Mouse (Mus musculus): ENCODE data around the gene Actr1b.

GRCm38 (mm10) chr1:36709055-36709853 lies 5.0 kb downstream of the Actr1b start:
- TF ChIP-seq CTCF (IDR thresholded peaks at IDR 0.05; ENCODE audit: low read depth) (peak; percentile 61), EP300 (optimal IDR thresholded peaks at IDR 0.05) (no peak)
